Mouse (Mus musculus) layer of hippocampus, adult 18-20 months (tissue): Measurements from ENCODE around the gene Tekt3. TPM values are rescaled to one million over a fixed set of nuclear protein-coding genes. Genes with fewer than 3 reads are reported as not detected.

ENCODE experiments used
- DNase-seq, 2 experiments: peaks; one replicate each; pipeline ENCODE4 v3.0.0; 2022; ENCODE audit warnings: low spot score in 2 of 2
- long read RNA-seq: library from polyadenylated mRNA; stranded (forward); transcript quantifications from one replicate; pipeline ENCODE4 v2.0.0, GENCODE M21; 2021
- total RNA-seq, 2 experiments: library from RNA; stranded (reverse); gene quantifications; 2 replicates each; pipeline ENCODE4 v1.2.3; 2021

Tekt3 gene
- not detected for total RNA-seq
- long read RNA-seq, partial matches to known transcripts = 1 of 1 reads
- long read RNA-seq, other reads (novel, unspliced or antisense) = 0 of 1 reads

GRCm38 (mm10) chr11:63061446-63061845 is at the start of gene Tekt3:
Tekt3 (plus strand) TSS chr11:63061654.
- no peak for DNase-seq

- DNase-seq = no peak
Observed at GRCm38 (mm10) chr11:63017327-63018082, 43.9 kb upstream of the Tekt3 start.

GRCm38 (mm10) chr11:63018083-63018622 is 43.3 kb upstream of the Tekt3 start:
- DNase-seq = no peak

GRCm38 (mm10) chr11:63020633-63021032 is 40.8 kb upstream of the Tekt3 start:
- peak in 1 of 2 experiments; percentile 41 for DNase-seq

GRCm38 (mm10) chr11:63021141-63021806 is 40.2 kb upstream of the Tekt3 start:
- no peak for DNase-seq

GRCm38 (mm10) chr11:63023461-63023860 is 38.0 kb upstream of the Tekt3 start:
- no peak for DNase-seq

GRCm38 (mm10) chr11:63024136-63024535 is 37.3 kb upstream of the Tekt3 start:
- no peak for DNase-seq

- peak; percentile 36 to 65 for DNase-seq
Observed at GRCm38 (mm10) chr11:63025476-63025875, 36.0 kb upstream of the Tekt3 start.

- DNase-seq = peak; percentile 26 to 64
Observed at GRCm38 (mm10) chr11:63026651-63027141, 34.8 kb upstream of the Tekt3 start.

- no peak for DNase-seq
Observed at GRCm38 (mm10) chr11:63028131-63028530, 33.3 kb upstream of the Tekt3 start.

GRCm38 (mm10) chr11:63029148-63029714 is 32.2 kb upstream of the Tekt3 start:
- no peak for DNase-seq

GRCm38 (mm10) chr11:63029721-63030120 is 31.7 kb upstream of the Tekt3 start:
- no peak for DNase-seq

- no peak for DNase-seq
Observed at GRCm38 (mm10) chr11:63035420-63036211, 25.8 kb upstream of the Tekt3 start.

- DNase-seq = no peak
Observed at GRCm38 (mm10) chr11:63040002-63040661, 21.3 kb upstream of the Tekt3 start.

GRCm38 (mm10) chr11:63045771-63046170 is 15.7 kb upstream of the Tekt3 start:
- no peak for DNase-seq

- no peak for DNase-seq
Observed at GRCm38 (mm10) chr11:63046380-63046779, 15.1 kb upstream of the Tekt3 start.

- no peak for DNase-seq
Observed at GRCm38 (mm10) chr11:63050362-63050932, 11.0 kb upstream of the Tekt3 start.

GRCm38 (mm10) chr11:63051041-63051440 is 10.4 kb upstream of the Tekt3 start:
- DNase-seq = no peak

GRCm38 (mm10) chr11:63051996-63052395 is 9.5 kb upstream of the Tekt3 start:
- DNase-seq = no peak

GRCm38 (mm10) chr11:63055596-63055995 is 5.9 kb upstream of the Tekt3 start:
- no peak for DNase-seq
